Mouse (Mus musculus) cerebellum, adult 2 months (tissue): ENCODE measurements at regions not wholly inside any gene's neighbourhood (a gene's known extent, or its start where the extent isn't known, plus 50 kb on each side); places are given as distances from the start of the nearest gene placed in this dataset.
A peak's percentile ranks its signal among the peaks of the same experiment; 100 is the strongest.

Experiments
- DNase-seq, 2 experiments: peaks; one replicate each; pipeline ENCODE4 v3.0.0; 2021
- H3K27ac ChIP-seq: fragments of 200-500 bp; 2 replicates; pipeline ENCODE4 v1.5.1; 2012; ENCODE audit warnings: low read length, control low read depth, inconsistent platforms; ENCODE audit not compliant: insufficient read depth
- H3K27me3 ChIP-seq: fragments of 200-500 bp; 2 replicates; pipeline ENCODE4 v1.6.1; 2012; ENCODE audit warnings: inconsistent platforms, mild to moderate bottlenecking, low read length, moderate library complexity; ENCODE audit not compliant: control insufficient read depth, insufficient read depth
- H3K4me1 ChIP-seq: fragments of 200-500 bp; 2 replicates; pipeline ENCODE4 v1.6.1; 2011; ENCODE audit warnings: low read length; ENCODE audit not compliant: control insufficient read depth, insufficient read depth
- H3K4me3 ChIP-seq: fragments of 200-500 bp; replicated peaks from 2 replicates; pipeline ENCODE3; 2011; ENCODE audit warnings: mild to moderate bottlenecking, low read depth, low read length, control low read depth; ENCODE audit not compliant: insufficient read depth
- CTCF ChIP-seq: fragments of 200-500 bp; IDR thresholded peaks from 2 replicates; pipeline ENCODE4 v1.5.1; 2011; ENCODE audit warnings: low read depth, mild to moderate bottlenecking, control low read depth, low read length, moderate library complexity, borderline replicate concordance; ENCODE audit not compliant: insufficient read depth
- POLR2A ChIP-seq: fragments of 200-500 bp; IDR thresholded peaks from 2 replicates; pipeline ENCODE4 v1.6.1; 2011; ENCODE audit warnings: low read length, control low read depth, borderline replicate concordance; ENCODE audit not compliant: insufficient read depth
- WGBS: fragments of 180-500 bp; shearing (Covaris S2); methylation state at CpG from one replicate; pipeline ENCODE4 v1.1.7; 2018; 5-methylcytosine and 5-hydroxymethylcytosine counted together

DNA sequence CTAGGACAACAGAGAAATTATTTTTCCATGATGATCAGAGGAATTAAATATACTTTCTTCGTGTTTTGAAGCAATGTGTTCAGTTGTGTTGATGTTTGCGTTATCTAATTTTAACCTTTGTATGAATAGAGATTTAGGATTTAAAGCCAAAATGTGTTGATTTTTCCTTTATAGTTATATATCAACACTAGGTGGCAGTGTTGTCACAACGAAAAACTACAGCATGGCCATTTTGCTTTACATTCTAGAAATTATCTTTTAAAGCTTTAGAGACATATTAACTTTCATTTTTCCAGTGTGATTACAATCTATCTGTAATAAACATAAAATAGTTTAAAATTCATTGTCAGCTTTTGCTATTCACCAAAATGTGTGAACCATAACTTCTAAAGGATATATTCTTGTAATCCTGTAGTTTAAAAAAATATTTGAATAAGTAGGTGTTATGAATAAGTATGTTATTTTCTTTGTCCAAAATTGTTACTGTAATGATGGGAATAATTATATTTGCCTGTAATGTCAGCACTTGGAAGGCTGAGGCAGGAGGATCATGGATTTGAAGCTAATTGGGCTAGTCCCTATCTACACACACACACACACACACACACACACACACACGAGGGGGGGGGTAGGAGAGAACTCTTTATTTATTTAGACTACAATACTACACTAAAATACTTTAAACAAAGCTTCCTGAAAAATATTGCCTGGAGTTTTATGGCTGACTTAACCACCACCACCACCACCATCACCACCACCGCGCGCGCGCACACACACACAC is 95.2 kb upstream of the Defb41 start:
- peak; percentile 50; the same call in 1 of the 2 replicates for TF ChIP-seq CTCF
- no peak for TF ChIP-seq POLR2A
- DNase-seq: no peak
- no peak overlapping the region for H3K4me3 ChIP-seq
- whole genome bisulfite sequencing: 63% methylated on average over 9 of the region's 9 CpGs
- no peak overlapping the region for H3K27ac ChIP-seq
- no peaks in the 10 kb centered on the region for H3K4me1 ChIP-seq
- H3K27me3 ChIP-seq: no peaks in the 10 kb centered on the region

DNA sequence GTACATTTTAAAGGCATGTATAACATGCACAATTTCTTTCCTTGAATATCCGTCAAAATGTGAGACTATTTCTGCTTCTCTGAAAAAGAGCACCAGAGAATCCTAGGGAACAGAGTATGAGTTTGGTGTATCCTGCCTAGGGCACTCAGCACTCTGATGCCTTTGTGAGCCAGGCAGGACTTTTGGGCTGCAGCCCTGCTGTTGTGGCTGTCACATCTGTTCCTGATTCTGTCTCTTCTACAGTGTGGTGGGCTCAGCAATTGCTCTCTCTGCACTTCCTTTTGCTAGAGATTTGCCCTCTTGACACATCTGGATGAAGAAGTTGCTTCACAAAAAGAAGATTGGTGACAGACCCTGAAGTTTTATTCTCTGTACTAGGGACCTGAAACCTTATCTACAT is 73.9 kb upstream of the Defb41 start:
- 91% methylated on average over 1 of the region's 1 CpGs for WGBS

More for the DNA sequence above, 73.9 kb upstream of the Defb41 start:
- Histone ChIP-seq H3K4me1 (no peaks in the 10 kb centered on the region), H3K27me3 (no peaks in the 10 kb centered on the region), H3K4me3 (no peak overlapping the region), H3K27ac (no peak overlapping the region)
- TF ChIP-seq POLR2A (no peak), CTCF (no peak)
- no peak for DNase-seq
